Mouse (Mus musculus) A20 (cell line): ENCODE data around the gene Clba1.

Experiments
- DNase-seq: peaks from one replicate; pipeline ENCODE4 v3.0.0-alpha.2; 2011; ENCODE audit warnings: low read depth, low spot score

The Clba1 gene

DNA sequence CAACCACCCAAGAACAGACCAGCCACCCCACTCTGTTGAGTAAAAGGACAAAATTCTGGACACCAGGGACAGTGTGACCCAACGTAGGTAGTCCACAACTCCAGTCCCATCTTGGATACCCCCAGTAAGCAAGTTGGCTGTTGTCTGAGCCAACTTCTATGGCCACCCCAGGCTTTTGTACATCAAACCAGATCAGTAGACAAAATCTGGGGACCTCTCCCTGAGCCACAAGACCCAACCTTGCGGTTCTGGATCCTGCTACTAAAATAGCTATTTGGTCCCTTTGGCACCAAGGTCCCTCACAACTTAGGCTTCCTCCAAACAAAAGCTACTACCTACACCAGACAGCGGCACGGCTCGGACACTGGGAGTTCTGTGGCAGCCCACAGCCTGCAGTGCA is 13.7 kb upstream of the Clba1 start:
- DNase-seq, result no peak

DNA sequence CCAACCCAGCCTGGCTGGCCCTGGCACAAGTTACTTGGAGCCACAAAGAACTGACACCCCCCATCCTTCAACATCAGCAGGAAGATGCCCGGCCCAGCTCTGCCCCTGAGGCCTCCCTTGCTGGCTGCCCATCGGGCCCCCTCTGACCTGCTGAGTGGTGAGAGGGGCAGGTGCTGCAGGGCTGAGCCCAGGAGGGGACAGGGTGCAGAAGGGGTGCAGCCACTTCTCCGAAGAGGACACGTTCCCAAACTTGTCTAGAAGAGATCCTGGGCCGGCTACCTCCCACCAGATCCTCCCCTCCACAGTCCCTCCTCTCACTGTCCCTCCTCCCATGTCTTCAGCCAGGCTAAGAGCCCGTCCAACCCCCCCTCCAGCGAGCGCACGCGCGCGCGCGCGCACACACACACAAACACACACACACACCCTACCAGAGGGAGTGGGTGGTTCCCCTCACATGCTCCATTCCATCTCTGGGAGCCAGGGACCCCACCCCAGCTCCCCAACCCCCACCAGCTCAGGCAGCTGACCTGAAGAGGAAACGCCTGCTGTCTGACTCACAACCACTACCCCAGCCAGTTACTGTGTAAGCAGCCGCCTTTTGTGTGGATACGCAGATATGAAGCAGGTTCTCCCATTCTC is 13.2 kb upstream of the Clba1 start:
- no peak for DNase-seq

DNA sequence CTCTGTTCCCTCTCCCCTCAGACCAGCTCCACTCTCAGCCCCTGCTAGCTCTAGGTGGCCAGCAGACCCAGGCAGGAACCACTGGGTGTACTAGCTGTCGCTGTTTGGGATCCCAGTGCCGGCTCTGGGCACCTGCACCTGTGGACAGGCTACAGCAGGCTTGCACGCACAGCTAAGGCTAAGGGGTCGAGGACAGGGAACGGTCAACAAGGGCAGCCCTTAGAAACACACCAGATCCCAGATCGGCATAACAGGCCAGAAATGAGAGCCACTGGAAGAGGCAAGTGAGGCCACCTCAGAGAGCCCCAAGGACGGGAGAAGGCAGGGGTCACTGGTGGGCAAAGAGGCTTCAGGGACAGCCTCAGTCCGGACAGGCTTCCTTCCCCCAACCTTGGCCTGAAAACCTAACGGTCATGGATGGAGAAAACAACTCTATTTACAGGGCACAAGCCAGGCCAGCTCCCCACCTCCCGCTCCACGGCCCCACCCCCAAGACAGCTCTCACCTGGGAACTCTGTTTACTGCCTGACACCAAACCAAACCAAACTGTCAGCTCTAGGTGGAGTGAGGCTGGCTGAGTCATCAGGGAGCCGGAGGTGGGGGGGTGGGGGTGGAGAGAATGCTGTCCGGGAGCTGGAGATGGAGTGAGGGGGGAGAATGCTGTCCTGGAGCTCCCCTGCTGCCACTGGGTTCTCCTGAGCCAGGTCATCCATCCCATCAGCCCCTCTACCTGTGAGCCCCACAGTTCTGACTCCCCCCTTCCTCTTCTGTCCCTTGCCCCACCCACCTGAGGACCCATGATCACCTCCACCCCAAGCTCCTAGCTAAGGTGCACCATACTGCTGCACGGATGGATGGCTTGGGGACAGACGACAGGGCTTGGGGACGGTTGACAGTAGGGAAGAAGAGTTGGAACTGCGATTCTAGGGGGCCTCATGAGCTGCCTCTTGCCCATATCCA is 11.9 kb upstream of the Clba1 start:
- DNase-seq, result no peak

DNA sequence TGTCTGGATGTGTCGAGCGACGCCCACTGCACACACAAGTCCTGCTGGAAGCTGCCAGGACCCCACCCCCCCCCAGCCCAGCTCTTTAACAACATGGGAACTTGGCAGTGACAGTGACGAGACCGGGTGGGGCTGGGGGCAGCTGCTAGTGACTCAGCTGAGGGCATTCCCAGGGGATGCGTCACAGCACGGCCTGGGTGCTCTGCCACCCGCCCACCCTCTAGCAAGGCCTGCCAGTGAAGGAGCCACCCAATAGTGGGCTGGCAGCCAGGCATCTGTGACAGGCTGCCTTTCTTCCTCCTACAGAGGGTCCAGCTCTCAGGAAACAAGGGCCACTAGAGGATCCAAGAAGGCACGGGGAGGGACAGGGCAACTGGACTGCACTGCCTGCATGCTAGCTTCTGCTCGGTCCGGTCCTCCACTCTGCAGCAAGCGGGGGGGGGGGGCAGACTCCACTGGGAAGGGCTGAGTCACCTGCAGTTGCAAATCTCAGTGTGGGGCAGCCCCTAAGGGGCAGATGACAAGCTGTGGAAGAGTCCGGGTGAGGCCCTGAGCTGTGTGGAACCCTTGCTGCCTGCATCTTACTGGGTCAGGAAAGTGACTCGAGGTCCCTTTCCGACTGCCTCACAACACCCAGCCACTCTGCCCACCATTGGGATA is 10.9 kb upstream of the Clba1 start:
- DNase-seq, result peak; percentile 34

DNA sequence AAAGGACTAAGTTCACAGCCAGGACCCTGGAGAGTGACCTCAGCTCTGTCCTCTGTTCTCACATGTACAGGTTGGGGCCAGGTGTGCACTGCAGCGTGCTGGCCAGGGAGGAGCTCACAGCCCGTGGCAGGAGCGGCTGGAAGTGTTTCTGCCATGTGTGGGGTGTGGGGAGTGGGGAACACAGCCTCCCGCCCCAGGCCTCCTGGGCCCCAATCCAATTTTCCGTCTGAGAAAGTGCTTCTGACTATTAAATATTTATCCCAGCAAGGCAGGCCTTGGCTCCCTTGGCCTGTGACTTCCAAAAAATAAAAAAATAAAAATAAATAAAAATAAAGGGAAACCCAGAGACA is 10.4 kb upstream of the Clba1 start:
- DNase-seq, result no peak

DNA sequence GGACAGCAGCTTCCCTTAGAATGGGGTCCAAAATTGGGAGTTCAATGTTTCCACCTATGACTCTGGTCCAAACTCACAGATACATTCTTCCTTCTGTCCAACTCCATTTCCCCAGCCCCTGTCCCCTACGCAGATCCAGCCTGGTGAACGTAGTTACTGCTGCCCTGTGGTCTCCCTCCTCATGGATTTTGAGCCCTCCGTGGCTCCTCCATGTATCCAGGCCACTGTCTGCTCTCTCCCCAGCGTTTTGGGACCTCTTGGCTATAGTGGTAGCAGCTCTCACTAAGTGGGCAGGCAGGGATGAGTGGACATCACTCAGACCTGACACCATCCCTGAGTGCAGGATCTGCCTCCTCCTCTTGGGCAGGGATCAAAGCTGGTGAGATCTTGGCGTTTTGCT is 10.0 kb upstream of the Clba1 start:
- DNase-seq, result no peak

DNA sequence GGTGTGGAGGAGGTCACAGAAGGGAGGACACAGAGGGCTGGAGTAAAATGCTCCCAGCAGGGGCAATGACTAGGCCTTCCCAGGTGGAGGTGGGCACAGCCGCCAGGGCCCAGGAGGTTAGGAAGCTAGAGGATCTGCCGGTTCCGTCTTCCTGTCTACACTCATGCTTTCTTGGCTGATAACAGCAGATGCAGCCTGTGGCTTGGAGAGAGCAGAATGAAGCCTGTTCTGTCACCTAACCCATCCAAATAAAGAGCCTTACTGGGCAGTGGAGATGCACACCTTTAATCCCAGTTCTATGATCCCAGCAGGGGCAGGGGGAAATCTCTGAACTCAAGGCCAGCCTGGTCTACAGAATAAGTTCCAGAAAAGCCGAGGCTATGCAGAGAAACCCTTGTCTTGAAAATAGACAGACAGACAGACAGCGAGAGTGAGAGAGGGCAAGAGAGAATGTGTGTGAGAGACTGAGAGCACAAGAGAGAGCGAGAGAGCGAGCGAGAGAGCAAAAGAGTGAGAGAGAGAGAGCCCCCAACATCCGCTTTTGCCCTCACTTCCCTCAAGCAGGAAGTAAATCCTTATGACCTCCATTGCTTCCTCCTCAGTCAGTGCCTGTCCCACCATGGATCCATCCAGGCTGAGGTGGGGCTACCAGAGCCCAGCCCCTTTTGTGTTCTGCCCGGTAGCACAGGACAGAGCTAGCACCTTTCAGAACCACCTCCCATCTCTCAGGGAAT is 9.3 kb upstream of the Clba1 start:
- no peak for DNase-seq

DNA sequence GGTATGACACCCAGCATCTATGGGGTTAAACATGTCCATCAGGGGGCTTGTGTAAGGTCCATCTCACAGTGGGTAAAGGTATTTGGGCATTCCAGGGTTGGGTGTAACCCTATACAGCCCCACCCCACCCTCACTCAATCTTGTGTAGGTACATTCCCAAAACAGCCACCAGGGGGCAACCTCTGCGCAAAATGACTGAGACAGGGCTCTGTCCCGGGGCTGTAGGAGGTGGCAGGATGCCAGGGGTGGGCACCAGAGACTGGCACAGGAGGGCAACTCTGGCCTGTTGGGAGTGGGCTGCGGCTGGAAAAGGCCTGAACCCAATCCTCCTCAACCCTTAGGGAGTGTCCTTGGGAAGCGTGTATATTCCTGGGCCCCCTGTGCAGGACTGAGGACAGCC is 8.3 kb upstream of the Clba1 start:
- DNase-seq, result peak; percentile 72

DNA sequence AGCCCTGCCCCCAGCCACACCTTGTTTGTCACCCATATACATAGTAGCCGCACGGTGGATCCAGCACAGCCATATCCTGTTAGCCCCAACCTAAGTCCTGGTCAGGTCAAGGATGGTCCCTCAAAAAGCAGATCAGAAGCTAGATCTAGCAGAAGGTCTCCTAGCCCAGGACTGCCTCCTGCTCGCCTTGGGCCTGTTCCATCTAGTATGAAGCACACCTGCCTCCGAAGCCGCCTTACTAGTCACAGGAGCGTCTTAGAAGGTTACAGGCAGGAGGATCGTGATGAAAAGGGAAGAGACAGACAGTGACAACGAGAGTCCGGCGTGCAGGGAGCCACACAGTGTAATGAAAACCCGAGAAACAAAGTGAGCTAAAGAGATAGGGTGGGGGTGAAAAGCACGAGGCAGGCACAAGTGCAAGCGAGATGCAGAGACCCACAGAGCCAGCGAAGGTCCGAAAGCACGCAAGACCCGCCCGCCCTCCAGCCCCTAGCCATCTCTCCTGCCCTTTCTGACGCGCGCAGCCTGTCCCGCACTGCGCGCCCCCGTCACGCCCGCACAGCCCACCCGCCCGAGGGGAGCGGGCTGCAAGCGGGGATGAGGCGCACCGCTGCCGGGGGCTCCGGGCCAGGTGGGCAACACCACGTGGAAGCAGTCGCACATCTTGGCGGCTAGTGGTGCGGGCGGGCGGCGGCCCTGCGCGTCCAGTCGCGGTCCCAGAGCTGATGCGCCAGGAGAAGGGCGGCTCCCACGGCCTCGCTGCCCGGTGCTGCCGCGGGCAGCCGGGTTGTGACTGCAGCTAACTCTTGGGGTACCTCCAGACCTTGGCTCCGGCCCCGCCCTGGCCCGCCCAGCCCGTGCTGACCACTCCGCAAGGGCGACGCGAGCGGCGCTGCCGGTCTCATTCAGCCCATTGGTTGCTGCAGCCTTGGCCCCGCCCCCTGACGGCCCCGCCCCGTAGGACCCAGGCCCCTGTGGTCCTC is 6.6 kb upstream of the Clba1 start, which contains the start of gene Ahnak2:
TSS of gene Ahnak2 (minus strand) at position 794 of the 983 bp plus-strand sequence.
- no peak for DNase-seq

DNA sequence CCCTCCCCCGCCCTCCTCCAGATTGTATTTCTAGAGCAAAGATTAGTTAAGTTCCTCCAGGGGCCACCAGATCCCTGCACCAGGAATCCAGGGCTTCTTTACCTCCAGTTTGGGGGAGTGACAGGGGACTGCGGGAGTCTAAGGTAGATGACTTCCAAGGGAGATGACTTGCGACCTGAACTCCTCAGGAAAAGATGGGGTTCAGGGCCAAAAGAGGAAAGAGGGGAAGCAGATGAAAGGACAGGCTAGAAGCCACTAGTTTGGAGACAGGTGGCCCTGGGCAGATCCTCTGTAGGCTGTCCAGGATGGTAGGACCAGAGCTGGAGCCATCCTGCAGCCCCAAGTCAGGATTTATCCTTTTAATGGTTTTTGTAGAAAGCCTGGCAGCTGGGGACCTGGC is 5.8 kb upstream of the Clba1 start:
- DNase-seq, result no peak

DNA sequence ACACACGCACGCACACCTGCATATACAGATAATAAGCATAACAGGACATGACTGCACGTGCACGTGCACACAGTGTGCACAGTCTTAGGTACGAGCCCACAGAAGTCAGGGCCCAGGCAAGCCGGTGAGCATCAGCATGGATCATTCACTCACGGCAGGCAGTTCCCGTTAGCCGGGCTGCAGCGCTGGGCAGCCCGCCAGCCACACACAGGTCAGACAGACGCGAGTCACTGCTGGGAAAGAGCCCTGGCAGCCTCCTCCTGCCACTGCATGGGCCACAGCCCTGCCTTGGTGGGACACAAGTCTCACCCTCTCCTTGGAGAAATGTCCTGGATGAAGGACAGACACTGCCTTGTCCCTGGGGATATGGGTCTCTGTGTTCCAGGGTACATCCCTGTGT is 4.7 kb upstream of the Clba1 start:
- no peak for DNase-seq

DNA sequence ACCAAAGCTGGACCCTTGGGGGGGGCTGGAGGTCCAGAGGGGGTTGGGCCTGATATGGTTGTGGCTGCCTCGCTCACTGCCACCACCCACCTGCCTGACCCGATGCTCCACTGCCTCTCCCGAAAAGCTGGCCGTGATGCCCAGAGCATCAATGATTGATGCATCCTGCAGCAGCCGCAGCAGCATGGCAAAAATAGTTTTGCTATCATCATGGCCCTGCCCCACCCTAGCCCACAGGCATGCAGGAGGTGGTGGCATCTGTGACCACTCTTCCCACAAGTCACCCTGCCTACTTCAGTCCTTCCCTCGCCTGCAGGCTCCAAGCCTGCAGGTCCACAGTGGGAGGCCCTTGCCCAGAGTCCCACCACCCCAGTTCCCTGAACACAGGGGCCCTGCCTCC is 2.7 kb upstream of the Clba1 start:
- no peak for DNase-seq

DNA sequence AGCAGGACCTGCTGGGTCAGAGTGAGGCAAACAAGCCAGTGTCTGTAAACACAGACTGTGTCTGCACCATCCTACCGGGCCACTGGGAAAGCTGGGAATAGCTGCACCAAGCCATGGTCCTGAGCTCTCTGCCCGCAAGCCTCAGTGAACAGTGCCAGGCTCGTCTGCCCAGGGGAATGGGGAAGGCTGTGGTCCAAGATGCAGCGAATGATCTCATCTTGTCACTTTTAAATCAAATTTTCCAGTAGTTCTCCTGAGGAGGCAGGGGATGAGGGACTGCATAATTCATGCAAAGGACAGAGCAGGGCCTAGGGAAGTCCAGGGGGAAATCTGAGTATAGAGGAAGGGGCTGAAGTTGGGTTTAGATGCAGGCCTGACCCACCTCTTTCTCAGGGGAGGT is 941 bp upstream of the Clba1 start:
- DNase-seq, result no peak

DNA sequence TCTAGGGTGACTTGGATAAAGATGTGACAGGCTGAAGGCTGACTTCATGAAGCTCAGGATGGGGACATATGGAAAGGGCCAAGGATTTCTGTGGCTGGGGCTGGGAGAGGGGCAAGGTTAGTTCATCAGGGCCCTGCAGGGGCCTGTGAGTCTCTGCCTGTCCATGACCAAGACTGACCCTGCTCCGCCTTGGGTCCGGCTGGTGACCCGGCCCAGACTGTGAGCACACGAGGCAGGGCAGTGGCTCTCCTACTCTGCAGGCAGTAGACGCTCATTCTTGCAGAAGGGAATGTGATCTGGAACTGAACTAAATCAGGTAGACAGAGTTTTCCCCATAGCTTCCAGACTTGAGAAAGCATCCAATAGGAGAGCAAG is 538 bp upstream of the Clba1 start:
- DNase-seq, result no peak

DNA sequence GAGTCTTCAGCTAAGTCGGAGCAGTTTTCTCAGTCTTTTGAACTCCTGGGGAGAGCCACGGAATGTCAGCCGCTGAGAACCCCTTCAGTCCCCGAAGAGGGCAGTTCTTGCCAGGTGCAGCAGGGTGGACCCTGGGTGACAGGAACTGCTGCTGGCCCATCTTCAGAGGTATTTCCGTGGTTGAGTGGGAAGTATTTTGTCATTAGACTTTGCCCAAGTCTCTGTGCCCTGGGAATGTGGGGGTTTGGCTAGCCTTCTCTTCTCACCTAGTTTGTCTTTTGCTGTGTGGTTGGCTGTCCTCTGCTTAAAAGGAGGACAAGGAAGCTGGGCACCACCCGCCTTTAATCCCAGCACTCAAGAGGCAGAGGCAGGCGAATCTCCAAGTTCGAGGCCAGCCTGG is 904 bp downstream of the Clba1 start:
- DNase-seq, result no peak

DNA sequence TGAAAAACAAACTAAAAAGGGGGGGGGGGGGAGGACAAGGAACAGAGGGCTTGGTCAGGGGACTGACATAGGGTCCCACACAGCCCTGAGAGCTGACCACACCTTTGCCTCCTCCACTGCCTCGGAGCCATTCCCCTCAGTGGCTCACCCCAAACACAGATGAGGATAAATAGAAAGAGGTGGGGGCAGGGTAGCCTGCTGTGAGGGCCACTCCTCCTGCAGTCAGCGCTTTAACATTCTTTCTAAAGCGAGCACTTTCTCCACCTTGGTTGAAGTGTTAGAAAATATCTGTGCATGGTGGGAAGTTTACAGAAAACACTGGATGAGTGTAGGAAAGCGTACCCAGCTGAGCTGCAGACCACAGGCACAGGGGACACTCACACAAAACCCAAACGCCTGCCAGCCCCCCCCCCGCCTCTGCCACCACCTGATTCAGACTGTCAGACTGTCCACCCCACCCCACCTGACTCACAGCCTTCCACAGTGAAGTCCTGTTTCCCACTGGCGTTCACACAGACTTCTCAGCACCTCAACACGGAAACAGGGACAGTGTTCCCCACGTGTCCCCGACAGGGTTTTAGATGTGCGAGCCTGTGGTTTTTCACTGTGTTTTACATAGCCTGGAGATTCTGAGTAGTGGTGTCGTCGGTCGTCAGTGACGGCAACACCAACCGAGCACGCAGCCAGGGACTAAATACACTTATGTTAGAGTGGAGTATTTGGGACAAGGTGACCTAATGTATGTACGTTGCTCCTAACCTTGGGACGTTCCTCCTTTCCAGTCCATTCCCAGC is 1.6 kb downstream of the Clba1 start:
- no peak for DNase-seq

DNA sequence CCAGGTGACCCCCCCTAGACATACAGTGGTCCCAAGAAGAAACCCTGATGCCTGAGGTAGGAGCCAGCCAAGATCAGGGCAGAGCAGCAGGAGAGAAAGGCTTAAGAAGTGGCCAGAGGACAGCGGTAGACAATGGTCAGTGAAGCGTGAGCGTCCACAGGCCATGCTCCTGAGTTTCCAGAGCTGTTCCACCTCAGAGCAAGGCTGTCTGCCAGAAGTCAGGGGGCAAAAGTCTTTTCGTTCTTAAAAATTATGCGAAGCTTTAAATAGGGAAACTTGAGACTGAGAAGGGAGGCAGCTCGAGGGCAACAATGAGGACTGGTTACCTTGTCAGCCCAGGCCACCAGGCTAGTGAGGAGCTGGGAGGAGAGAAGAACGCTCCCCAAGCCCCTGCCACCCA is 4.6 kb downstream of the Clba1 start:
- DNase-seq, result no peak

DNA sequence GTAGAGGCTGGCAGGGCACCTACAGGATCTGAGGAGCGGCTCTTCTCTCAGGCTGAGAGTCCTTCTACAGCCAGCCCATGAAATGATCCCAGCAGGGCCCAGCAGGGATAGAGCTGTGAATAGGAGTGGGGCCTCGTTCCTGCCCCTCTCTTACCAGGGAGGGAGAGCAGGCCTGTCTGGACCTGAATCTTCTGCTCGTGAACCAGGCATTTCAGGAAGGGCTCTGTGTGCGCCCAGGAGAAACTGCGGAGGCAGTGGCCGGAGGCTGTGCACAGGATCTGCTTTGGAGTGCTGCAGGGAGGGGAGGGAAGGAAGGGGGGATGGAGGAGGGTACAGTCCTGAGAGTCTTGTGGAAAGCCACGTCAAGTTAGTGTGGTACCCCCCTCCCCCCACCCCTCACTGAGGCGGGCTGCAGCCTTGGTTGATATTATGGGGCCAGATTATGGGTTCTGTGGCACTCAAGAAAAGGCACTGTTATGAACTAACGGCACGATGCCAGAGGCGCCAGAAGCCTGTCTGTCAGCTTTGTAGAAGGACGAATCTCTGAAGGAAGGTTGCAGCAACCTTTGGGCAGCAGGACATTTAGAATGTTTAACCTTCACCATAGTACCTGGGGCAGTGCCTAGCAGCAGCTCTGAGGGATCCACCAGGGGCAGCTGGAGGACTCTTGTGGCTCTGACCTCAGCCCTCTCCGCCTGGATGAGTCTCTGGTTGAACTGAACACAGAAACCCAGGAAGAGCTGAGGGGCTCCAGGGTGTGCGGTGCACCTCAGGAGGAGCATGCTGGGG is 6.1 kb downstream of the Clba1 start:
- DNase-seq, result no peak

DNA sequence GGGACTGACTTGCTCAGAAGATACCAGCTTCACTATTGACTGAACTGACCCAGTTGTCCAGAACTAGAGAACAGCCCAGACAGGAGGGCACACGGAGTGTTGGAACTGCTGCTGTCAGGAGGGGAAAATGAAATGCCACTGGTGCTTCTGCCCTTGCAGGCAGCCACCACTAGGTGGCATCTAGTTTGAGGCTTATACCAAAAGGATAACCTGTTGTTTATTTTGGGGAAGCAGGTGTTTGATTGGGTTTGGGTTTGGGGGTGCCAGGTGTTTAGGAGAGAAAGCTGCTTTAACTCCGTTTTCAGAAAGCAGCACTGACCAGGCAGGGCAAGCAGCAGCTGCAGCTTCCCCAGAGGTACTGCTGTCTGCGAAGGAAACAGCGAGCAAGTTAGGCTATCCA is 7.6 kb downstream of the Clba1 start:
- DNase-seq, result peak; percentile 90
